Mouse (Mus musculus): ENCODE data around the gene Snx8. TPM values are rescaled to one million over a fixed set of nuclear protein-coding genes. Genes with fewer than 3 reads are reported as not detected.

Snx8 gene
- polyA plus RNA-seq, 1 experiment from 2014 or later = 6.9 TPM

- H3K4me1 ChIP-seq (ENCODE audit: control insufficient read depth, insufficient read depth, low read length) = no peaks in the 10 kb centered on the region
- 77% methylated on average over 1 of the region's 1 CpGs for WGBS
- no peaks in the 10 kb centered on the region for H3K27me3 ChIP-seq (ENCODE audit: control insufficient read depth, insufficient read depth, low read length)
- no peak overlapping the region for H3K4me3 ChIP-seq (ENCODE audit: low read depth, low read length)
- H3K36me3 ChIP-seq (replicated peaks; ENCODE audit: control insufficient read depth, insufficient read depth, low read depth, low read length) = peaks cover 4% of the 10 kb centered on the region
- no peak overlapping the region for H3K9ac ChIP-seq (replicated peaks; ENCODE audit: low read length)
- DNase-seq (ENCODE audit: low spot score) (peak; percentile 41), ATAC-seq (replicated peaks; ENCODE audit: insufficient number of reproducible peaks, low FRiP score, low TSS enrichment, low read depth) (no peak)
- no peaks in the 10 kb centered on the region for H3K9me3 ChIP-seq (replicated peaks; ENCODE audit: control insufficient read depth, low read length)
- no peak overlapping the region for H3K27ac ChIP-seq (replicated peaks; ENCODE audit: low read depth, low read length)
- no peak overlapping the region for H3K4me2 ChIP-seq (ENCODE audit: low read depth, low read length)
Observed at GRCm38 (mm10) chr5:140336680-140337079, 52.4 kb downstream of the Snx8 start.

- ATAC-seq (replicated peaks; ENCODE audit: insufficient number of reproducible peaks, low FRiP score, low TSS enrichment, low read depth) (no peak), DNase-seq (ENCODE audit: low spot score) (peak; percentile 45)
- Histone ChIP-seq H3K4me3 (ENCODE audit: low read depth, low read length) (no peak overlapping the region), H3K9me3 (replicated peaks; ENCODE audit: control insufficient read depth, low read length) (no peaks in the 10 kb centered on the region), H3K27ac (replicated peaks; ENCODE audit: low read depth, low read length) (no peak overlapping the region), H3K4me1 (ENCODE audit: control insufficient read depth, insufficient read depth, low read length) (peaks cover 2% of the 10 kb centered on the region; the same call in 1 of the 2 replicates), H3K9ac (replicated peaks; ENCODE audit: low read length) (no peak overlapping the region), H3K4me2 (ENCODE audit: low read depth, low read length) (no peak overlapping the region), H3K27me3 (ENCODE audit: control insufficient read depth, insufficient read depth, low read length) (no peaks in the 10 kb centered on the region), H3K36me3 (replicated peaks; ENCODE audit: control insufficient read depth, insufficient read depth, low read depth, low read length) (no peaks in the 10 kb centered on the region; the same call in 1 of the 2 replicates)
- 27% methylated on average over 2 of the region's 2 CpGs for WGBS
Observed at GRCm38 (mm10) chr5:140333631-140334030, 55.4 kb downstream of the Snx8 start.

DNA sequence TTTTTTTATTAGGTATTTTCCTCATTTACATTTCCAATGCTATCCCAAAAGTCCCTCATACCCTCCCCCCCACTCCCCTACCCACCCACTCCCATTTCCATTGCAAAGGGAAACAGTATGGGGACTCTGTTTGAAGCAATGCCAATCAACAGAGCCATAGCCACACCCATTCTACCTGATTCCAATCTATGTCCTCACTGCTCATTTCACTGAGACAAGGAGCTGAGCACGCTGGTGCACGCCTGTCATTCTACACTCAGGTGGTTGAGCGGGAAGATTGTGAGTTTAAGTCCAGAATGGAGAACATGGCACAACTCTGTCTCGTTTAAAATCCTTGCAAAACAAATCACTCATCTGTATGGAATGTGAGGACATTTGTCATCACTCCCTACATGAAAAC lies 56.5 kb downstream of the Snx8 start:
- Histone ChIP-seq H3K9me3 (replicated peaks; ENCODE audit: control insufficient read depth, low read length) (no peaks in the 10 kb centered on the region), H3K36me3 (replicated peaks; ENCODE audit: control insufficient read depth, insufficient read depth, low read depth, low read length) (no peaks in the 10 kb centered on the region; the same call in 1 of the 2 replicates), H3K9ac (replicated peaks; ENCODE audit: low read length) (no peak overlapping the region), H3K4me2 (ENCODE audit: low read depth, low read length) (no peak overlapping the region; the same call in 1 of the 2 replicates), H3K27ac (replicated peaks; ENCODE audit: low read depth, low read length) (no peak overlapping the region), H3K27me3 (ENCODE audit: control insufficient read depth, insufficient read depth, low read length) (no peaks in the 10 kb centered on the region), H3K4me1 (ENCODE audit: control insufficient read depth, insufficient read depth, low read length) (peaks cover 2% of the 10 kb centered on the region; the same call in 1 of the 2 replicates), H3K4me3 (ENCODE audit: low read depth, low read length) (no peak overlapping the region)
- ATAC-seq (replicated peaks; ENCODE audit: insufficient number of reproducible peaks, low FRiP score, low TSS enrichment, low read depth) = no peak
- WGBS = 63% methylated on average over 4 of the region's 4 CpGs
- no peak for DNase-seq (ENCODE audit: low spot score)

GRCm38 (mm10) chr5:140331615-140332512 lies 57.2 kb downstream of the Snx8 start, which contains the start of gene Mrm2:
Gene Mrm2, minus strand, starts transcription at chr5:140331898.
- DNase-seq (ENCODE audit: low spot score) (peak; percentile 91), ATAC-seq (replicated peaks; ENCODE audit: insufficient number of reproducible peaks, low FRiP score, low TSS enrichment, low read depth) (peak; percentile 68)
- Histone ChIP-seq H3K27me3 (ENCODE audit: control insufficient read depth, insufficient read depth, low read length) (no peaks in the 10 kb centered on the region), H3K4me3 (ENCODE audit: low read depth, low read length) (peak within 1 kb of the TSS; percentile 51), H3K4me2 (ENCODE audit: low read depth, low read length) (peak within 1 kb of the TSS; percentile 70), H3K9ac (replicated peaks; ENCODE audit: low read length) (peak within 1 kb of the TSS; percentile 63), H3K9me3 (replicated peaks; ENCODE audit: control insufficient read depth, low read length) (no peaks in the 10 kb centered on the region), H3K27ac (replicated peaks; ENCODE audit: low read depth, low read length) (peak within 1 kb of the TSS; percentile 30; the same call in 1 of the 2 replicates), H3K36me3 (replicated peaks; ENCODE audit: control insufficient read depth, insufficient read depth, low read depth, low read length) (no peaks in the 10 kb centered on the region; the same call in 1 of the 2 replicates), H3K4me1 (ENCODE audit: control insufficient read depth, insufficient read depth, low read length) (peaks cover 2% of the 10 kb centered on the region; the same call in 1 of the 2 replicates)
- WGBS = under 1% methylated on average over 39 of the region's 39 CpGs

DNA sequence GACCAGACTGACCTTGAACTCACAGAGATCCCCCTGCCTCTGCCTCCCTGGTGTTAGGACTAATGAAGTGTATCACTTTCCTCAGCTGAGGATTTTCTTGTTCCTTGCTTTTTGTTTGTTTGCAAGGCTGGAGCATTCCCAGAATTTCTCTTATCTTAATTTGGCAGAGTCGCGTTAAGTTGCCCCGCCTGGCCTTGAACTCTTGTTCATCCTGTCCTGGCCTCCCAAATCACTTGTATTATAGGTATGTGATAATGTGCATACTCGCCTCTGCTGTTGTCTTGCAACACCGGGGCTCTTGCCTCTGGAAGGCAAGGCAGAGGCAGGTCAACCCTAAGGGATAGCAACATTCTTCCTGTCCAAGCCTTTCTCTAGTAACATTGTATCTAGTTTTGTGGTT lies 65.0 kb downstream of the Snx8 start:
- DNase-seq (ENCODE audit: low spot score) (no peak), ATAC-seq (replicated peaks; ENCODE audit: insufficient number of reproducible peaks, low FRiP score, low TSS enrichment, low read depth) (no peak)
- Histone ChIP-seq H3K4me3 (ENCODE audit: low read depth, low read length) (no peak overlapping the region), H3K9me3 (replicated peaks; ENCODE audit: control insufficient read depth, low read length) (no peaks in the 10 kb centered on the region), H3K27ac (replicated peaks; ENCODE audit: low read depth, low read length) (no peak overlapping the region), H3K36me3 (replicated peaks; ENCODE audit: control insufficient read depth, insufficient read depth, low read depth, low read length) (no peaks in the 10 kb centered on the region; the same call in 1 of the 2 replicates), H3K4me1 (ENCODE audit: control insufficient read depth, insufficient read depth, low read length) (no peaks in the 10 kb centered on the region), H3K9ac (replicated peaks; ENCODE audit: low read length) (no peak overlapping the region), H3K27me3 (ENCODE audit: control insufficient read depth, insufficient read depth, low read length) (no peaks in the 10 kb centered on the region), H3K4me2 (ENCODE audit: low read depth, low read length) (no peak overlapping the region)
- WGBS = 90% methylated on average over 5 of the region's 5 CpGs

- H3K36me3 ChIP-seq (replicated peaks; ENCODE audit: control insufficient read depth, insufficient read depth, low read depth, low read length) = no peaks in the 10 kb centered on the region; the same call in 1 of the 2 replicates
- H3K4me2 ChIP-seq (ENCODE audit: low read depth, low read length) = peak overlapping the region; percentile 69
- peak overlapping the region; percentile 95 for H3K4me3 ChIP-seq (ENCODE audit: low read depth, low read length)
- peak overlapping the region; percentile 98 for H3K9ac ChIP-seq (replicated peaks; ENCODE audit: low read length)
- 2% methylated on average over 17 of the region's 17 CpGs for WGBS
- no peak for ATAC-seq (replicated peaks; ENCODE audit: insufficient number of reproducible peaks, low FRiP score, low TSS enrichment, low read depth)
- H3K27me3 ChIP-seq (ENCODE audit: control insufficient read depth, insufficient read depth, low read length) = no peaks in the 10 kb centered on the region
- H3K9me3 ChIP-seq (replicated peaks; ENCODE audit: control insufficient read depth, low read length) = no peaks in the 10 kb centered on the region
- H3K4me1 ChIP-seq (ENCODE audit: control insufficient read depth, insufficient read depth, low read length) = no peaks in the 10 kb centered on the region
- peak; percentile 50 for DNase-seq (ENCODE audit: low spot score)
- H3K27ac ChIP-seq (replicated peaks; ENCODE audit: low read depth, low read length) = 0 out of 2 replicates have a peak overlapping the region, but pooled peaks have one; percentile 22
Observed at GRCm38 (mm10) chr5:140321756-140322575, 67.1 kb downstream of the Snx8 start.

DNA sequence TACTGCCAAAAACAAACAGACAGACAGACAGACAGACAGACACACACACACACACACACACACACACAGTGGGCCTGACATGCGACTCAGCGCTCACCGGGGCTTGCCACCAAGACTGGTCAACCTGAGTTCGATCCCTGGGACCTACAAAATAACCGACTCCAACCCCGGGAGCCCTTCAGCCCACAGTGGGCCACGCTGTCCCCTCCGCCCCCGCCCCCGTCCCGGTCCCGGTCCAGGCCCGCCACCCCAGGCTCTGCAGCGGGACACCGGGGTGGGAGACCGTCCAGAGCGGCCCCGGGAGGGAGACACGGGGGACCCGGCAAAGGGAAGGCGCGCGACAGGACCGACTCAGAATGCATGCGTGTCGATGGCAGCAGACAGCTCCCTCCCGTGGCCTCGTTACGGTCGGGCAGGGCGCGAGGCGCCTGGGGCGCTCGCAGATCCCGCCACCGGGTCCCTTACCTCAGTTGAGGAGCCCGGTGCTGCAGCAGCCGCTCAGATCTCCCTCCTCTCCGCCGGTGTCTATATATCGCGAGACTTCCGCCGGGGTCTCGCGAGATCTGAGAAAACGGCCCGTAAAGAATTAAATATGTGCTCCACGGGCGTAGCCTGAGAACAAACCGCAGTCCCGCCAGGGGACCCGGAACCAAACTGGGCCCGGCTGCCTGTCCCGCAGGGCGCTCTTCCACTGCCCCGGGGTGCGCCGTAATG lies 67.9 kb downstream of the Snx8 start, which contains the start of the genes Mad1l1 and Nudt1:
TSS of gene Mad1l1 (minus strand) at position 511 of the 714 bp plus-strand sequence.
TSS of gene Nudt1 (plus strand) at position 615 of the 714 bp plus-strand sequence.
- peak within 1 kb of the TSS; percentile 95 for H3K4me3 ChIP-seq (ENCODE audit: low read depth, low read length)
- under 1% methylated on average over 55 of the region's 60 CpGs for WGBS
- peak; percentile 97 for DNase-seq (ENCODE audit: low spot score)

More for the DNA sequence above, 67.9 kb downstream of the Snx8 start, which contains the start of the genes Mad1l1 and Nudt1:
- Histone ChIP-seq H3K36me3 (replicated peaks; ENCODE audit: control insufficient read depth, insufficient read depth, low read depth, low read length) (no peaks in the 10 kb centered on the region; the same call in 1 of the 2 replicates), H3K4me2 (ENCODE audit: low read depth, low read length) (peak within 1 kb of the TSS; percentile 69), H3K9me3 (replicated peaks; ENCODE audit: control insufficient read depth, low read length) (no peaks in the 10 kb centered on the region), H3K27me3 (ENCODE audit: control insufficient read depth, insufficient read depth, low read length) (no peaks in the 10 kb centered on the region), H3K27ac (replicated peaks; ENCODE audit: low read depth, low read length) (peak within 1 kb of the TSS; percentile 44; the same call in 1 of the 2 replicates), H3K4me1 (ENCODE audit: control insufficient read depth, insufficient read depth, low read length) (no peaks in the 10 kb centered on the region), H3K9ac (replicated peaks; ENCODE audit: low read length) (peak within 1 kb of the TSS; percentile 98)
- peak; percentile 80 for ATAC-seq (replicated peaks; ENCODE audit: insufficient number of reproducible peaks, low FRiP score, low TSS enrichment, low read depth)

Data from embryonic facial prominence, embryonic 11.5 days (tissue).